Mouse (Mus musculus): ENCODE results near the gene Slc52a3. TPM values are rescaled to one million over a fixed set of nuclear protein-coding genes. Genes with fewer than 3 reads are reported as not detected.

Gene Slc52a3
- total and polyA plus RNA-seq, 3 experiments: 0.02 to 0.05 TPM; not detected in 1

- peaks cover 21% of the 10 kb centered on the region for H3K4me1 ChIP-seq (ENCODE audit: insufficient read depth, low read depth, low read length)
- no peak overlapping the region for H3K4me3 ChIP-seq (ENCODE audit: low read depth, low read length)
- DNase-seq (ENCODE audit: low spot score) (no peak), ATAC-seq (ENCODE audit: extremely low read depth, insufficient number of reproducible peaks, low FRiP score, poor library complexity, severe bottlenecking) (no peak)
- TF ChIP-seq GATA1 (IDR thresholded peaks at IDR 0.05; ENCODE audit: borderline replicate concordance, low read length): no peak
- peaks cover 93% of the 10 kb centered on the region for H3K36me3 ChIP-seq (replicated peaks)
- H3K9me3 ChIP-seq (replicated peaks): no peaks in the 10 kb centered on the region
- no peaks in the 10 kb centered on the region for H3K27me3 ChIP-seq (ENCODE audit: insufficient read depth, low read length)
Observed at GRCm38 (mm10) chr2:151971748-151972147, 24.6 kb upstream of the Slc52a3 start.

DNA sequence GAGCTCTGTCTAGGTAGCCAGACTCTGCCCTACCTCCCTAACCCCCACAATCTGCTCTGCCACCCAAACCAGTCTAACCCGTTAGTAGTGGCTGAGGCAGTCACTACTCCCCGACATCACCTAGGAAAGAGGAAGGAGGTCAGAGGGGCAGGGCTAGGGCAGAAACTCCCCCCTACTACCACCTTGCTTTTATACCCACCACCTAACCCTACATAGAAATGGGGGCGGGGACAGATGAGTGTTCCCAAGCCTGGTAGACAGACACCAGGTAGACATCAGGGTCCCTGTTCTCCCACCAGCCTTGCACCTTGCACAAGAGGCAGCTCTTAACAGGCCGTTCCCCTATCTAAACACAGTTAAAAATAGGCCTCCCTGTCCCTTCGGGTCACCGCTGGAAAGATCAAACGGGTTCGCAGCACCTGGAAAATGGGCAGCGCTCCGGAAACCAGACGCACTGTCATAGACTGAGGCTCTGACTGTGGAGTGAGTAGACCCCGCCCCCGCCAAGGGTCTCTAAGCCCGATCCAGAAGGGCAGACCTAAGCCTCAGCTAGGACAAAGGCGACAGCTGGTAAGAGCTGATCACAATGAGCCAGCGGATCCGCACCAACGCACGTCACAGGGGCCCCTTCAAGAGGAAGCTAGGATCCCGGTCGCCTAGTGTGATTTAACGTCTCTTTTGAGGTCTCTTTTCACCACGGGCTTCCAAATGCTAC is 23.3 kb upstream of the Slc52a3 start:
- ATAC-seq (ENCODE audit: extremely low read depth, insufficient number of reproducible peaks, low FRiP score, poor library complexity, severe bottlenecking) (no peak), DNase-seq (ENCODE audit: low spot score) (no peak)
- no peak for TF ChIP-seq GATA1 (IDR thresholded peaks at IDR 0.05; ENCODE audit: borderline replicate concordance, low read length)
- TF ChIP-seq POLR2AphosphoS5 (IDR thresholded peaks at IDR 0.05; ENCODE audit: insufficient replicate concordance, low read depth, low read length): no peak
- no peak for TF ChIP-seq TAL1 (conservative IDR thresholded peaks at IDR 0.05; ENCODE audit: low read depth, low read length)
- no peak for TF ChIP-seq CTCF (IDR thresholded peaks at IDR 0.05; ENCODE audit: low read depth, low read length)
- TF ChIP-seq GATA2 (IDR thresholded peaks at IDR 0.05; ENCODE audit: borderline replicate concordance, low read depth, low read length): no peak
- no peaks in the 10 kb centered on the region for H3K9me3 ChIP-seq (replicated peaks)
- no peak overlapping the region for H3K4me3 ChIP-seq (ENCODE audit: low read depth, low read length)
- H3K36me3 ChIP-seq (replicated peaks): peaks cover 98% of the 10 kb centered on the region
- H3K27me3 ChIP-seq (ENCODE audit: insufficient read depth, low read length): no peaks in the 10 kb centered on the region
- peaks cover 24% of the 10 kb centered on the region for H3K4me1 ChIP-seq (ENCODE audit: insufficient read depth, low read depth, low read length)

DNA sequence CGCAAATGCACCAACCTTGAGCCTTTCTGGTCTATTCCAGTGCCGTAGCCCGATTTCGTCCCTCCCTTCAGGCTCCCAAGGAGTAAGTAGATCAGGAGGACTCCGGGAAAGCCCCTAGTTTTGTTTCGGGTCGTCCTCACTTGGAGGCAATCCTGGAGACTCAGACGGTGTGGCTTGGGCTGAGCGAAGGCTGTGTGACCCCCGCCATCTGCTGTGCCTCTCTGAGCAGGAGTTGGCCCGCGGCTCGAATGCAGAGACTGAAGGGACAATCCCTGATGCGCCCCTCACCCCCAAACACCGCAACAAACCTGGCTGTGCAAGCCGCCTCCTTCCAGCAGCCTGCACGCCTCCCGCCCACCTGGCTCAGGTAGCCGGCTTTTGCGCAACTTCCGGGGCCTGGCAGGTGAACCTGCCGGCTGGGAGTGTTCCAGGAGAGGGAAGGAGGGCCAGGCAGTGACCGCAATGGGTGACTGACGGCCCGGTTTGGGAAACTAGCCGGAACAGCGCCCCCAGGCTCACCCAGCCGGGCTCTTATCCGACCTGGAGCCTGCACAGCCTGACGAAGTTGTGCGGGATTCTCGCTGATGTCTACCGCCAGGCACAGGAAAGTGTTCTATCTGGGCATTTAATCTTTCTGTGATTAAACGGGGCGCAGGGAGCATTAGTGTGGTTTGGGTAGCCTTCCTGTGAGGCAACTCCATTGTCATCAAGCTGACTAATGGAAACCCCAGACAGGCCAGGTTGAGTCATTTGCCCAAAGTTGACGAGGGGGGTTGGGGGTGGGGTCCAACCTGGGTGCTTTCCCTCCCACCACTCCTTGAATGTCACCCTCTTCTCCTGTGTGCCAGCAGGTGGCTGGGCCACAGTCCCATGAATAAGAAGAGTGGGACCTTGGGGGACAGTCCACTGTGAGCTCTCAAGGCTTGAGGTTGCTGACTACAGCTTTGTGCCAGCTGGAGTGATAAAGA is 22.4 kb upstream of the Slc52a3 start:
- TF ChIP-seq CTCF (IDR thresholded peaks at IDR 0.05; ENCODE audit: low read depth, low read length) (no peak), GATA2 (IDR thresholded peaks at IDR 0.05; ENCODE audit: borderline replicate concordance, low read depth, low read length) (no peak), GATA1 (IDR thresholded peaks at IDR 0.05; ENCODE audit: borderline replicate concordance, low read length) (no peak), TAL1 (conservative IDR thresholded peaks at IDR 0.05; ENCODE audit: low read depth, low read length) (no peak), POLR2AphosphoS5 (IDR thresholded peaks at IDR 0.05; ENCODE audit: insufficient replicate concordance, low read depth, low read length) (no peak)
- ATAC-seq (ENCODE audit: extremely low read depth, insufficient number of reproducible peaks, low FRiP score, poor library complexity, severe bottlenecking) (no peak), DNase-seq (ENCODE audit: low spot score) (no peak)
- Histone ChIP-seq H3K4me3 (ENCODE audit: low read depth, low read length) (no peak overlapping the region), H3K9me3 (replicated peaks) (no peaks in the 10 kb centered on the region), H3K4me1 (ENCODE audit: insufficient read depth, low read depth, low read length) (peaks cover 31% of the 10 kb centered on the region), H3K36me3 (replicated peaks) (peaks cover 98% of the 10 kb centered on the region), H3K27me3 (ENCODE audit: insufficient read depth, low read length) (no peaks in the 10 kb centered on the region)

GRCm38 (mm10) chr2:151975295-151975694 is 21.0 kb upstream of the Slc52a3 start:
- no peak for DNase-seq (ENCODE audit: low spot score)
- TF ChIP-seq TAL1 (conservative IDR thresholded peaks at IDR 0.05; ENCODE audit: low read depth, low read length) (no peak), GATA2 (IDR thresholded peaks at IDR 0.05; ENCODE audit: borderline replicate concordance, low read depth, low read length) (no peak), POLR2AphosphoS5 (IDR thresholded peaks at IDR 0.05; ENCODE audit: insufficient replicate concordance, low read depth, low read length) (no peak)
- no peak for ATAC-seq (ENCODE audit: extremely low read depth, insufficient number of reproducible peaks, low FRiP score, poor library complexity, severe bottlenecking)
- no peaks in the 10 kb centered on the region for H3K9me3 ChIP-seq (replicated peaks)
- H3K4me1 ChIP-seq (ENCODE audit: insufficient read depth, low read depth, low read length): peaks cover 44% of the 10 kb centered on the region
- no peak overlapping the region for H3K4me3 ChIP-seq (ENCODE audit: low read depth, low read length)
- H3K27me3 ChIP-seq (ENCODE audit: insufficient read depth, low read length): no peaks in the 10 kb centered on the region
- H3K36me3 ChIP-seq (replicated peaks): peaks cover 84% of the 10 kb centered on the region

DNA sequence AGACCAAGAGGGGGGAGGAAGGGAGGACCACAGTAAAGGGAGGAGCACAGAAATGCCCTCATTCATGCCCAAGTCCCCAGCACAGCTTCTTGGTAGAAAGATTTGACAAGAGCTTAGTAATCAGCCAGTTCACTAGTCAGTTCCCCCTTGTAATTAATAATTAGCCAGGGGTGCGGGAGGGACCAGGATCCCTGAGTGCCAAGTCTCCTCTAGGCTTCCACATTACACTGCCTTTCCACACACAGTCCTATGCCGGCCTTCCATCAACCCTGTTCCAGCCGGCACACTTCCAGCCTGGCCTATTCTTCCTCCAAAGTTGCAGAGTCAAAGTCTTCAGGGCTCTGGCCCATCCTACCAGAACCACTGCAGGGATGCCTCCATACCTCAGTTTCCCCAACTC is 20.2 kb upstream of the Slc52a3 start:
- Histone ChIP-seq H3K36me3 (replicated peaks) (peaks cover 77% of the 10 kb centered on the region), H3K27me3 (ENCODE audit: insufficient read depth, low read length) (no peaks in the 10 kb centered on the region), H3K4me1 (ENCODE audit: insufficient read depth, low read depth, low read length) (peaks cover 46% of the 10 kb centered on the region), H3K9me3 (replicated peaks) (no peaks in the 10 kb centered on the region), H3K4me3 (ENCODE audit: low read depth, low read length) (no peak overlapping the region)
- TF ChIP-seq POLR2AphosphoS5 (IDR thresholded peaks at IDR 0.05; ENCODE audit: insufficient replicate concordance, low read depth, low read length) (no peak), TAL1 (conservative IDR thresholded peaks at IDR 0.05; ENCODE audit: low read depth, low read length) (no peak), CTCF (IDR thresholded peaks at IDR 0.05; ENCODE audit: low read depth, low read length) (no peak), GATA2 (IDR thresholded peaks at IDR 0.05; ENCODE audit: borderline replicate concordance, low read depth, low read length) (no peak)
- ATAC-seq (ENCODE audit: extremely low read depth, insufficient number of reproducible peaks, low FRiP score, poor library complexity, severe bottlenecking) (no peak), DNase-seq (ENCODE audit: low spot score) (no peak)

DNA sequence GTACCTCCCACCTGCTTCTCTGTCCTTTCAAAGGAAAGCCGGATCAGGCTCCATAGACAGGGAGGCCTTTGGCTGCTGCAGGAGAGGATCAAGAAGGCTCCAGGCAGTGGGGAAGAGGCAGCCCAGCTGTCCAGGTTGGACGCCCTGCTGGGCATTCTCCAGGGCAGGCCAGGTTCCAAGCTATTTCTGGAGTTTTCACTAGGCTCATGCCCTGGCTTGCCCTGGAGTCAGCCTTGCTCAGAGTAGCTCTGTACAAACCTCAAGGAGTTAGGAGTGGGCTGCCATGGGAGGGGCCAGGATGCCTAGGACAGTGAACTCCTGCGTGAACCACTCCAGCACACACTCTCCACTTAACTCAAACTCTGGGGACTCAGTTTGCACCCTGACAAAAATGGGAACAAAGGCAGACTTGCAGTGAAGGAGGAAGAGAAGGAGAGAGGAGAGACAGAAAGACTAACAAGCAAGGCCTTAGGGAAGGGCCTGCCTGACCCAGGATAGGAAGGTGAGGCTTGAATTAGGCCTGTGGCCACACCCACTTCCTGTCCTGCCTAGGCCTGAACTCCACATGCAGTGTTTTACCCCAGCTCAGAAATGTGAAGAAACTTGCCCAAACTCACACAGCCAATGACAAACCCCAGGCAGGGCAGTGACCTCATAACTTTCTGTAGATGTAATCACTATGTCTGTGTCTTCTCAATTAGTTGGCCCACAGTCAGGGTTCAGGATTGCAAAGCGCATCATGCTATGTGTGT is 18.4 kb upstream of the Slc52a3 start:
- Histone ChIP-seq H3K4me1 (ENCODE audit: insufficient read depth, low read depth, low read length) (peaks cover 38% of the 10 kb centered on the region), H3K36me3 (replicated peaks) (peaks cover 59% of the 10 kb centered on the region), H3K9me3 (replicated peaks) (no peaks in the 10 kb centered on the region), H3K4me3 (ENCODE audit: low read depth, low read length) (no peak overlapping the region), H3K27me3 (ENCODE audit: insufficient read depth, low read length) (0 out of 2 replicates have a peak, but pooled peaks cover 7% of the 10 kb centered on the region)
- no peak for TF ChIP-seq TAL1 (conservative IDR thresholded peaks at IDR 0.05; ENCODE audit: low read depth, low read length)
- no peak for TF ChIP-seq POLR2AphosphoS5 (IDR thresholded peaks at IDR 0.05; ENCODE audit: insufficient replicate concordance, low read depth, low read length)
- no peak for TF ChIP-seq GATA2 (IDR thresholded peaks at IDR 0.05; ENCODE audit: borderline replicate concordance, low read depth, low read length)
- DNase-seq (ENCODE audit: low spot score) (no peak), ATAC-seq (ENCODE audit: extremely low read depth, insufficient number of reproducible peaks, low FRiP score, poor library complexity, severe bottlenecking) (no peak)

Measured in G1E (cell line).